In the genomic region with DNA sequence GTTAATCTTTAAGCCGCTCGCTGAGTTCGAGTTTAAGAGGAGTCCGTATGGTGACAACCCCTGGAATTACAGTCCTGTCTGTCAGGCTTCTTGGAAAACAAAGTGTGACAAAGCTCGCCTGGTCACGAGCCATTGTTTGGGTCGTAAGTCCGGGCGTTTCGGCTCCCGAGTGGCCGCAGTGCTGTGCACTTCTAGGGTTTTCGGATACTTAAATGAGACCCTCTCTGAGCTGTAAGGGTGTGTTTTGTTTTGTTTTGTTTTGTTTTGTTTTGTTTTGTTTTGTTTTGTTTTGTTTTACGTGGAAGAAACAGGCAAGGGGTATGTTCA, we compare ENCODE assay signal across 7 mouse cellular contexts. TPM values are rescaled to one million over a fixed set of nuclear protein-coding genes. Genes with fewer than 3 reads are reported as not detected.
DNase-seq lines count a peak whose midpoint lies in the region; ATAC-seq and TF ChIP-seq lines count a peak whose summit lies in the region.

No protein-coding gene starts in this region.

- ATAC-seq in lung, embryonic 14.5 days (ENCODE audit: insufficient read depth): peak; percentile 47; the same call in 1 of the 2 replicates
- ATAC-seq in forebrain, embryonic 13.5 days: no peak; the same call in 1 of the 2 replicates
- ATAC-seq in limb, embryonic 13.5 days (ENCODE audit: low FRiP score, low read depth): no peak

- peak overlapping the region; percentile 97 for H3K27ac ChIP-seq in lung, embryonic 14.5 days (ENCODE audit: low read depth)
- peak overlapping the region; percentile 85 for H3K27ac ChIP-seq in forebrain, embryonic 13.5 days
- H3K27ac ChIP-seq in limb, embryonic 13.5 days: peak overlapping the region; percentile 96
- H3K27ac ChIP-seq in olfactory bulb, adult 2 months (ENCODE audit: insufficient read depth, low read depth, low read length): peak overlapping the region; percentile 46; the same call in 1 of the 2 replicates

- peak overlapping the region; percentile 76 for H3K4me3 ChIP-seq in lung, embryonic 14.5 days (ENCODE audit: low read depth, low read length)
- H3K4me3 ChIP-seq in forebrain, embryonic 13.5 days: peak overlapping the region; percentile 65
- H3K4me3 ChIP-seq in limb, embryonic 13.5 days: peak overlapping the region; percentile 81
- peak overlapping the region; percentile 51 for H3K4me3 ChIP-seq in olfactory bulb, adult 2 months (ENCODE audit: insufficient read depth, low read depth, low read length)

- no peak for TF ChIP-seq POLR2A in olfactory bulb, adult 2 months (IDR thresholded peaks at IDR 0.05; ENCODE audit: insufficient read depth, low read depth, low read length)

- H3K4me2 ChIP-seq in lung, embryonic 14.5 days: peak overlapping the region; percentile 73
- peak overlapping the region; percentile 87 for H3K4me2 ChIP-seq in forebrain, embryonic 13.5 days
- peak overlapping the region; percentile 77 for H3K4me2 ChIP-seq in limb, embryonic 13.5 days (replicated peaks)

- H3K9ac ChIP-seq in lung, embryonic 14.5 days: peak overlapping the region; percentile 83
- peak overlapping the region; percentile 69 for H3K9ac ChIP-seq in forebrain, embryonic 13.5 days
- H3K9ac ChIP-seq in limb, embryonic 13.5 days: peak overlapping the region; percentile 89

- H3K27me3 ChIP-seq in lung, embryonic 14.5 days (ENCODE audit: insufficient read depth, low read length): no peaks in the 10 kb centered on the region
- peaks cover 14% of the 10 kb centered on the region; the same call in 1 of the 2 replicates for H3K27me3 ChIP-seq in forebrain, embryonic 13.5 days
- no peaks in the 10 kb centered on the region for H3K27me3 ChIP-seq in limb, embryonic 13.5 days

- no peak for TF ChIP-seq CTCF in lung, embryonic 14.5 days (IDR thresholded peaks at IDR 0.05; ENCODE audit: low read depth)
- TF ChIP-seq CTCF in olfactory bulb, adult 2 months (IDR thresholded peaks at IDR 0.05; ENCODE audit: insufficient read depth, low read depth, low read length): no peak

- H3K4me1 ChIP-seq in lung, embryonic 14.5 days (ENCODE audit: insufficient read depth): peaks cover 11% of the 10 kb centered on the region
- H3K4me1 ChIP-seq in forebrain, embryonic 13.5 days: peaks cover 13% of the 10 kb centered on the region; the same call in 1 of the 2 replicates
- H3K4me1 ChIP-seq in limb, embryonic 13.5 days: peaks cover 38% of the 10 kb centered on the region
- H3K4me1 ChIP-seq in olfactory bulb, adult 2 months (ENCODE audit: control insufficient read depth, insufficient read depth, low read length): peaks cover 7% of the 10 kb centered on the region

- 1% methylated on average over 14 of the region's 14 CpGs for WGBS in lung, embryonic 14.5 days
- WGBS in forebrain, embryonic 13.5 days: 1% methylated on average over 14 of the region's 14 CpGs
- under 1% methylated on average over 14 of the region's 14 CpGs for WGBS in limb, embryonic 13.5 days
- WGBS in olfactory bulb, adult 2 months: 18% methylated on average over 14 of the region's 14 CpGs

- no peaks in the 10 kb centered on the region for H3K9me3 ChIP-seq in lung, embryonic 14.5 days (ENCODE audit: low read depth, low read length)
- H3K9me3 ChIP-seq in forebrain, embryonic 13.5 days (replicated peaks): no peaks in the 10 kb centered on the region
- H3K9me3 ChIP-seq in limb, embryonic 13.5 days: no peaks in the 10 kb centered on the region

- no peaks in the 10 kb centered on the region for H3K36me3 ChIP-seq in lung, embryonic 14.5 days (ENCODE audit: insufficient read depth)
- no peaks in the 10 kb centered on the region for H3K36me3 ChIP-seq in forebrain, embryonic 13.5 days (ENCODE audit: poor library complexity, severe bottlenecking)
- H3K36me3 ChIP-seq in limb, embryonic 13.5 days: no peaks in the 10 kb centered on the region

- no peak for DNase-seq in lung, embryonic 14.5 days
- DNase-seq in lung, postnatal 25 days (ENCODE audit: low spot score): no peak
- DNase-seq in gastrocnemius, postnatal 10 days: no peak
- DNase-seq in adrenal gland, postnatal 10 days: no peak

RNA-seq across cellular contexts. Expression of a gene that starts 0.6 kb away (rescaled TPM):
- 4.2 and 6.4 TPM in 2 replicates for polyA plus RNA-seq in lung, embryonic 14.5 days (2014; fragmentation: Nextera tagmentation; extraction: Ambion mirVana)
- 2.5 and 3.3 TPM in 2 replicates for polyA plus RNA-seq in forebrain, embryonic 13.5 days (2015; fragmentation: Nextera tagmentation; extraction: Ambion mirVana)
- 6.5 TPM in 2 replicates for polyA plus RNA-seq in limb, embryonic 13.5 days (2015; fragmentation: Nextera tagmentation; extraction: Ambion mirVana)
- polyA plus RNA-seq in olfactory bulb, adult 2 months (2012; ENCODE audit: insufficient read depth, insufficient read length, low replicate concordance, missing spikeins): not detected in 2 replicates
- 10 to 100 TPM; 40.9 to 45.2 TPM for total RNA-seq in gastrocnemius, postnatal 10 days (2021)
- 10 to 100 TPM; 47.7 to 50.6 TPM for total RNA-seq in adrenal gland, postnatal 10 days (2021)

Comparison
In these comparisons a context has a peak if more than half of its experiments do, and no peak if none do; other contexts are left out.
1. H3K27ac ChIP-seq: peak in every context shown above with its lines; median percentile 97 in lung, embryonic 14.5 days; 96 in limb, embryonic 13.5 days; 85 in forebrain, embryonic 13.5 days; 46 in olfactory bulb, adult 2 months.